Comparison of ENCODE assay signal across 11 mouse cellular contexts in the genomic region with DNA sequence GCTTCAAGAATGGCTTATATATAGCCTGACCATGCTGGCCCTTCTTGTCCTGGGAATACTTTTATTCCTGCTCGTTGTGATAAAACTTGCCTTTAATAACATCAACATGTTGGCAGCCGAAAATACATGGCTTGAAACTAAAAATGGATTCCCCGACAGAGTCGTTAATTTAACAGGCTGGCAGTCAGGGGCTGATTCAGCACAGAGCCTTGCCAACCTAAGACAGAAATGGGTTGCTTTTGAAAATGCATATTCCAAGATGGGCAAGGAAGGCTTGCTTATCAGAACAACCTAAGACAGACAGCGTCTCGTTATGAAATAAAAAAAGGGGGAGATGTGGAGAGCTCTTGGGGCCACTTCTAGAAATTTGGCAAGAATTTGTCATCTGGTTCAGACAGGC.
"Had no signal": no experiment of that assay in that cellular context is flagged by ENCODE, and none has a peak within 500 bp of the region (broad histone marks: within the 10 kb centered on the region; RNA-seq: fewer than 3 reads in every experiment).

No protein-coding gene starts in this region.

- H3K4me1 ChIP-seq: midbrain, embryonic 13.5 days; stomach, embryonic 15.5 days had no signal

- H3K9me3 ChIP-seq: limb, embryonic 10.5 days; liver, embryonic 15.5 days; midbrain, embryonic 13.5 days; stomach, embryonic 15.5 days had no signal

- H3K4me3 ChIP-seq: limb, embryonic 10.5 days; liver, embryonic 15.5 days; midbrain, embryonic 13.5 days; stomach, embryonic 15.5 days had no signal

- H3K9ac ChIP-seq: liver, embryonic 15.5 days; midbrain, embryonic 13.5 days; stomach, embryonic 15.5 days had no signal

- DNase-seq: lung, adult 2 months; lung, postnatal 36 days; right cerebral cortex, postnatal 14 days; thymus, adult 2 months; thymus, postnatal 25 days had no signal

- ATAC-seq: lung, postnatal 0 days; midbrain, embryonic 13.5 days had no signal

- H3K4me2 ChIP-seq: liver, embryonic 11.5 days; liver, embryonic 15.5 days; midbrain, embryonic 13.5 days; stomach, embryonic 15.5 days had no signal

- H3K36me3 ChIP-seq: limb, embryonic 10.5 days; liver, embryonic 15.5 days; midbrain, embryonic 13.5 days; stomach, embryonic 15.5 days had no signal

- H3K27ac ChIP-seq: limb, embryonic 10.5 days; liver, embryonic 15.5 days; midbrain, embryonic 13.5 days; stomach, embryonic 15.5 days had no signal

- H3K27me3 ChIP-seq: midbrain, embryonic 13.5 days had no signal
